Mouse (Mus musculus) intestine, embryonic 14.5 days (tissue): ENCODE results near the gene Ints11. TPM values are rescaled to one million over a fixed set of nuclear protein-coding genes. Genes with fewer than 3 reads are reported as not detected.

Source experiments
- ATAC-seq: fragments of 200-750 bp; cut with Nextera tagmentation; replicated peaks from 2 replicates; pipeline ENCODE4 v1.8.0; 2017; ENCODE audit warnings: low read depth, moderate number of reproducible peaks, moderate TSS enrichment, moderate library complexity; ENCODE audit not compliant: low FRiP score, low TSS enrichment
- DNase-seq: peaks from one replicate; pipeline ENCODE4 v3.0.0-alpha.2; 2018; ENCODE audit warnings: low spot score
- H3K27ac ChIP-seq: fragments of 300-500 bp; sonication (generic); 2 replicates; pipeline ENCODE4 v1.5.1; 2014; ENCODE audit warnings: low read depth, mild to moderate bottlenecking, control low read depth
- H3K27me3 ChIP-seq: fragments of 300-500 bp; sonication (generic); replicated peaks from 2 replicates; pipeline ENCODE4 v1.6.1; 2014; ENCODE audit warnings: low read length, control low read depth; ENCODE audit not compliant: control insufficient read depth, insufficient read depth
- H3K36me3 ChIP-seq: fragments of 300-500 bp; sonication (generic); 2 replicates; pipeline ENCODE4 v1.6.1; 2014; ENCODE audit warnings: low read length, control low read depth; ENCODE audit not compliant: control insufficient read depth, insufficient read depth
- H3K4me1 ChIP-seq: fragments of 300-500 bp; sonication (generic); replicated peaks from 2 replicates; pipeline ENCODE4 v1.6.1; 2014; ENCODE audit warnings: low read length, control low read depth, mixed read lengths; ENCODE audit not compliant: control insufficient read depth, insufficient read depth
- H3K4me2 ChIP-seq: fragments of 300-500 bp; sonication (generic); 2 replicates; pipeline ENCODE4 v1.6.1; 2014; ENCODE audit warnings: low read length
- H3K4me3 ChIP-seq: fragments of 300-500 bp; sonication (generic); 2 replicates; pipeline ENCODE4 v1.5.1; 2014; ENCODE audit warnings: low read depth, low read length, control low read depth, mixed read lengths
- H3K9ac ChIP-seq: fragments of 300-500 bp; sonication (generic); 2 replicates; pipeline ENCODE4 v1.6.1; 2014; ENCODE audit warnings: mild to moderate bottlenecking, low read length
- H3K9me3 ChIP-seq: fragments of 300-500 bp; sonication (generic); 2 replicates; pipeline ENCODE4 v1.6.1; 2016; ENCODE audit warnings: low read length, control low read depth; ENCODE audit not compliant: control insufficient read depth
- WGBS: fragments of 180-500 bp; shearing (Covaris S2); extraction: QIAGEN DNeasy Blood & Tissue Kit; methylation state at CpG from one replicate; pipeline ENCODE4 v1.1.7; 2014; 5-methylcytosine and 5-hydroxymethylcytosine counted together
- polyA plus RNA-seq: library from polyadenylated mRNA; unstranded; fragments of >200 nt; fragmentation: Nextera tagmentation; extraction: Ambion mirVana; gene quantifications from 2 replicates; pipeline ENCODE4 v1.2.1, GENCODE M21; 2014

The Ints11 gene
- polyA plus RNA-seq, 1 experiment from 2014 or later = 69.3 TPM

DNA sequence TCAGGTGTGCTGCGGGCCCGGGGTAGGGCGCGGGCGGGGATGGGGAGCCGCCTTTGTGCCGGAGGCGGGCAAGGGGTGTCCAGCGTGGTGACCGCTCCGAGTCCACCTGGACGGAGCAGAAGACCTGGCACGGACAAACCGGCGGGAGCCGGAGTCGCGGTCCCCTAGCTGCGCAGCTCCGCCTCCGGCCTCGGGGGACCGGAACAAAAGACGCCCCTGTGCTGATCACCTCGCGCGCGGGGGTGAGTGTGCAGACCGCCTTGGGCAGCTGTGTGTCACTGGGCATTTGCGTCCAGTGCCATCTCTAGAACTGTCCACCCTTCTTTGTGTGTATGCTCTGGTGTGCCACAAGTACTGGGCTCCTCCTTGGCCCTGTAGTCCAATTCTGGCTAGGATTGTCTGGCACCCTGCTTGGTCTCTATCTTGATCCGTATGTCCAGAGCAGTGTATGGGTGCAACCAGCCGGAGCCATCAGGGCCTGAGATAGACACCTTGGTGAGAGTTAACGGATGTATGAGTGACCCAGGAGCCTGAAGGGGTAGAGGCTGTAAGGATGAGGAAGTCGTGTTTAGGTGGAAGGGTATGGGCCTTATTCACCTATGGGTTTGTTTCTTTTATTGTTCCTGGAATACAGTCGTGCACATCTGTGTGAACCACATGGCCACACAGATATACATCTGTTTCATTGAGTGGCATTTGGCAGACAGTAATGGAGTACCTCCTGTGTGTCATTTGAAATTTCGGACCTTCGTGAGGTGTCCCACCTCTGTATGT lies 23.3 kb downstream of the Ints11 start:
- Histone ChIP-seq H3K4me1 (peaks cover 33% of the 10 kb centered on the region), H3K4me2 (peak overlapping the region; percentile 94), H3K4me3 (peak overlapping the region; percentile 89), H3K9ac (peak overlapping the region; percentile 74), H3K9me3 (no peaks in the 10 kb centered on the region), H3K27ac (peak overlapping the region; percentile 91; the same call in 1 of the 2 replicates), H3K27me3 (no peaks in the 10 kb centered on the region), H3K36me3 (peaks cover 34% of the 10 kb centered on the region)
- ATAC-seq (peak; percentile 30), DNase-seq (no peak)
- WGBS = 6% methylated on average over 37 of the region's 37 CpGs

DNA sequence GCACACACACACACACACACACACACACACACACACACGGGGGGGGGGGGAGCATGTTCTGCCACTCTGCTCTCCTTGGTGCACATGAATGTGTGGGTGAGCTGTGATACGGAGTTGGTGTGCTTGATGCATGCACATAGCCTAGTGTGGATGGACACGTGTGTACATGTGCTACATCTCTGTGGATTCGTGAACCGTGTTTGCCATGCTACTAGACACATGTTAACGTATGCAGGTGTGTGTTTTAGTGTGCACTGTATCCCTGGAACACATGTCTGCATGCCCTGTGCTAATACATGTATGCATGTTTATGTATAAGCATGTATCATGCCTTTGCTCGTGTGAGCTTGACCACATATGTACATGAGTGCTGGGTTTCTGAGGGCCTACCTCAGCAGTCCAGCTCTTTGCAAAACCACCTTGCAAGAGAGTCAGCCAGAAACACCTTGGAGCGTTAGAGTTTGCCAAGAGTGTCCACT lies 23.9 kb downstream of the Ints11 start:
- DNase-seq = no peak
- Histone ChIP-seq H3K27me3 (no peaks in the 10 kb centered on the region), H3K36me3 (peaks cover 28% of the 10 kb centered on the region), H3K4me3 (peak overlapping the region; percentile 89), H3K4me1 (peaks cover 33% of the 10 kb centered on the region), H3K9me3 (no peaks in the 10 kb centered on the region), H3K4me2 (peak overlapping the region; percentile 94), H3K27ac (no peak overlapping the region), H3K9ac (no peak overlapping the region)
- ATAC-seq = no peak
- WGBS = 68% methylated on average over 8 of the region's 8 CpGs

DNA sequence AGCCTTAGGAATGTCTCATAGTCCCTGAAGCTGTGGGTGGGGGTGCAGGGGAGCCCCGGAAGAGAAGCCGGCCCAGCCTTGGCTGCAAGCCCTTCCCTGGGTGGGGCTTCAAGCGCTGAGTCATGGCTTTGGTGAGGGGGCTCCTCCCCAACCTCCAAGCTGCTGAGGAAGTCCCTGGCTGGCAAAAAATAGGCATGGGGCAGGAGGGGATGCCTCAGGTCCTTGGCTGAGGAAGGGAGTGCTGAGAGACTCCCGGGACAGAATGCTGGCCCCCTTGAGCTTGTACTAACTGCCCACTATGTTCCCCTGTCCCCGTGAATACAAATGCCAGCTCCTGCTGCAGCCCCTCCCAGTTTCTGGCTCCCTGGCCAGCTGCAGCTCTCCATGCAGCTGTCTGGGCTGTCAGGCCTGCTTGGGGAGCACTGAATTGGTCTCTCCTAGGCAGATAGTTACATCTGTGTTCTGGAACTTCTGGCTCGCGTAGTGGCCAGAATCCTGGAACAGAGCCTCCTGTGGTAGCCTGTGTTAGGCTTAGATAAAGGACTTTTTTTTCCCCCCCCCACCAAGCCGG lies 25.1 kb downstream of the Ints11 start:
- no peaks in the 10 kb centered on the region for H3K9me3 ChIP-seq
- peak overlapping the region; percentile 31 for H3K4me2 ChIP-seq
- H3K4me3 ChIP-seq = no peak overlapping the region
- no peaks in the 10 kb centered on the region for H3K27me3 ChIP-seq
- peaks cover 20% of the 10 kb centered on the region for H3K36me3 ChIP-seq
- peaks cover 33% of the 10 kb centered on the region for H3K4me1 ChIP-seq
- ATAC-seq = no peak
- WGBS = 23% methylated on average over 8 of the region's 8 CpGs
- H3K9ac ChIP-seq = peak overlapping the region; percentile 11; the same call in 1 of the 2 replicates
- H3K27ac ChIP-seq = 0 out of 2 replicates have a peak overlapping the region, but pooled peaks have one; percentile 27
- no peak for DNase-seq

DNA sequence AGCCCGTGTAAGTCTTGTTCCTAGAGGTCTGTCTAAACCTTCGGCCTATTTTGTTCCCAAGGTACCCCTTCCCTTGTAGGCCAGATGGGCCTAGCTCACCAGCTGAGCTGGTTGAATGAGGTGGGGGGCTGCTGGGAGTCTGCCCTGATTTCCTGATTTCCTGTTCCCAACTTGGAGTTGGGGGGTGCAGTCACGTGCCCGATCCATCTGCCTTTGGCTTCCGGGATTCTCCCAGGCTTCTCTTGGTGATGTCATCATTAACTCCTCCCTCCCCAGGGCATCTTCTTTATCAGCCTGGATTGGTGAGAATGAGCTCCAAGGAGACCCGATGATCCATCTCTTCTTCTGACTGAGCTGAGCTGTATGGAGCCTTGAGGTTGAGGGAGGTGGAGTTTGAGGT lies 25.9 kb downstream of the Ints11 start:
- Histone ChIP-seq H3K4me1 (peaks cover 31% of the 10 kb centered on the region), H3K4me2 (peak overlapping the region; percentile 31), H3K36me3 (peaks cover 22% of the 10 kb centered on the region), H3K9me3 (no peaks in the 10 kb centered on the region), H3K4me3 (no peak overlapping the region), H3K9ac (no peak overlapping the region), H3K27me3 (no peaks in the 10 kb centered on the region), H3K27ac (no peak overlapping the region)
- WGBS = 32% methylated on average over 6 of the region's 6 CpGs
- ATAC-seq (no peak), DNase-seq (peak; percentile 64)

DNA sequence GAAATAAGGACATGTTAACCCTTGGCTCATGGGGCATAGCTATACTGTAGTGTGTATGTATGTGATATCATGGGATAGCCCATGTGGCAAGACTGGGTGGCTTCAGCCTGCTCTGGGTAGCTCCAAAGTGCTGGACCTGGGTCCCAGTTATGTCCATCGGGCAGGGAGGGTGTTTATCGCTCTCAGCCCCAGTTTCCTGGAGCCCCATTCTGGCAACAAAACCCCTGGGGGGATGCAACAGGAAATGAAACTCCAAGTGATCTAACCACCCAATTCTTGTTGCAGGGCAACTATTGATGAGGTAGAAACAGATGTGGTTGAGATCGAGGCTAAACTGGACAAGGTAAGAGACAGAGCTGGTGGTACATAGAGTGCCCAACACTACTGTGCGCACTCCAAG lies 26.5 kb downstream of the Ints11 start:
- H3K9ac ChIP-seq = no peak overlapping the region
- no peaks in the 10 kb centered on the region for H3K27me3 ChIP-seq
- H3K4me1 ChIP-seq = peaks cover 26% of the 10 kb centered on the region
- ATAC-seq = no peak
- no peaks in the 10 kb centered on the region for H3K9me3 ChIP-seq
- no peak overlapping the region for H3K4me2 ChIP-seq
- 97% methylated on average over 4 of the region's 4 CpGs for WGBS
- H3K4me3 ChIP-seq = no peak overlapping the region
- DNase-seq = no peak
- no peak overlapping the region for H3K27ac ChIP-seq
- peaks cover 26% of the 10 kb centered on the region for H3K36me3 ChIP-seq

DNA sequence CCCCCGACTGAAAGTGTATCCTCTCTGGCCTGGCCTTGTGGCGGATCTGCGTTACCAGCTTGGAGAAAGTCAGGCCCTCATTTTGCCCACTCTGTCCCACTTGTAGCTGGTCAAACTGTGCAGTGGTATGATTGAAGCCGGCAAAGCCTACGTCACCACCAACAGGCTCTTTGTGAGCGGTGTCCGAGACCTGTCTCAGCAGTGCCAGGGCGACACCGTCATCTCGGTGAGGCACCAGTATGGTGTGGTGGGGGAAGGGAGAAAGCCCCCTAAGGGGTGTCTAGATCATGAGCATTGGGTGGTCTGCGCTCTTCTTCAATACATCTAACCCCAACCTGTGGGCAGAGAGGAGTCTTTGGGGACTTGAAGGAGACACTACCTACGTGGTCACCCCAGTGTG lies 27.1 kb downstream of the Ints11 start:
- Histone ChIP-seq H3K4me3 (no peak overlapping the region), H3K4me2 (no peak overlapping the region), H3K27ac (no peak overlapping the region), H3K9me3 (no peaks in the 10 kb centered on the region), H3K4me1 (peaks cover 26% of the 10 kb centered on the region), H3K9ac (no peak overlapping the region), H3K27me3 (no peaks in the 10 kb centered on the region), H3K36me3 (peaks cover 33% of the 10 kb centered on the region)
- DNase-seq (no peak), ATAC-seq (no peak)
- 98% methylated on average over 12 of the region's 12 CpGs for WGBS

DNA sequence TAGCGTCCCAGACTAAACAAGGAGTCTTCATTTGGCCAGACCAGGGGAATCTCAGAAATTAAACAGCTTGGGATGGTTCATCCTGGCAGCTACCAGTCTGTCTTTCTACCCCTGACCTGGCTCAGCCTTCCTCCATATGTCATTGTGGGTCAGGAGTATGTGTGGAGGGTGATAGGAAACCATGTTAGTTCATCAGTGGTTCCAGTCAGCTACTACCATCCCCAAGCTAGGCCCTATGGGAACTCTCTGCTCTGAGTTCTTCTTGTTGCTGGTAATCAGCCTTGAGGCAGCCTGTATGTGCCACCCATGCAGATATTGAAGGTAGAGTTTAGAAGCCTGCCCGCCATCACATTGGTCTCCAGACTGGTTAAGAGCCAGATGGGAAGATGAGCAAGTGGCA lies 29.0 kb downstream of the Ints11 start:
- no peak overlapping the region for H3K9ac ChIP-seq
- H3K4me2 ChIP-seq = no peak overlapping the region
- no peak overlapping the region for H3K4me3 ChIP-seq
- no peak for DNase-seq
- ATAC-seq = no peak
- 98% methylated on average over 2 of the region's 2 CpGs for WGBS
- H3K27ac ChIP-seq = no peak overlapping the region
- no peaks in the 10 kb centered on the region for H3K9me3 ChIP-seq
- H3K27me3 ChIP-seq = no peaks in the 10 kb centered on the region
- peaks cover 19% of the 10 kb centered on the region for H3K4me1 ChIP-seq
- H3K36me3 ChIP-seq = peaks cover 51% of the 10 kb centered on the region

DNA sequence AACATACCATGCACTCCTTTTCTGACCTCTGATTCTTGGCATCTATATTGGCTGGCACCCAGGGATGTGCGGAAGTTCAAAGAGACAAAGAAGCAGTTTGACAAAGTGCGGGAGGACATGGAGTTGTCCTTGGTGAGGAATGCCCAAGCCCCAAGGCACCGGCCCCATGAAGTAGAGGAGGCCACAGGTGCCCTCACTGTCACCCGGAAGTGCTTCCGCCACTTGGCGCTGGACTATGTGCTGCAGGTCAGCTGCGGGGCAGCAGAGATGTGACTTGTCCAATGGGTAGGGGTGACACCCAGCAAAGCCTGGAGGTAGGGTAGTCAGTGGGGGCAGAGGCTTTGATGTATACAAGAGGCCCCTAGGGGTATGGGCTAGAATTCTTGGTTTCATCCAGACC lies 30.0 kb downstream of the Ints11 start:
- no peak overlapping the region for H3K9ac ChIP-seq
- WGBS = 87% methylated on average over 7 of the region's 7 CpGs
- H3K36me3 ChIP-seq = peaks cover 60% of the 10 kb centered on the region
- no peak overlapping the region for H3K27ac ChIP-seq
- no peak for DNase-seq
- no peak overlapping the region for H3K4me3 ChIP-seq
- H3K27me3 ChIP-seq = no peaks in the 10 kb centered on the region
- no peak overlapping the region for H3K4me2 ChIP-seq
- no peaks in the 10 kb centered on the region for H3K9me3 ChIP-seq
- H3K4me1 ChIP-seq = peaks cover 9% of the 10 kb centered on the region
- no peak for ATAC-seq
